Mouse (Mus musculus) spleen, adult 2 months (tissue): ENCODE results near the gene Vwa3b. TPM values are rescaled to one million over a fixed set of nuclear protein-coding genes. Genes with fewer than 3 reads are reported as not detected.

Source experiments
- DNase-seq, 2 experiments: peaks; one replicate each; pipeline versions ENCODE4 v3.0.0 to v3.0.0-alpha.2; 2012 to 2021; ENCODE audit warnings: low spot score in 2 of 2, low read depth in 1 of 2
- H3K27ac ChIP-seq: fragments of 200-500 bp; 2 replicates; pipeline ENCODE4 v1.5.1; 2012; ENCODE audit warnings: low read length, inconsistent platforms; ENCODE audit not compliant: insufficient read depth
- H3K27me3 ChIP-seq: fragments of 200-500 bp; 2 replicates; pipeline ENCODE4 v1.6.1; 2012; ENCODE audit warnings: mild to moderate bottlenecking, moderate library complexity, low read length, inconsistent platforms; ENCODE audit not compliant: control insufficient read depth, insufficient read depth
- H3K36me3 ChIP-seq: fragments of 200-500 bp; 2 replicates; pipeline ENCODE4 v1.6.1; 2012; ENCODE audit warnings: mild to moderate bottlenecking, low read length, inconsistent platforms; ENCODE audit not compliant: control insufficient read depth, insufficient read depth
- H3K4me1 ChIP-seq: fragments of 200-500 bp; 2 replicates; pipeline ENCODE4 v1.6.1; 2011; ENCODE audit warnings: inconsistent platforms; ENCODE audit not compliant: control insufficient read depth, insufficient read depth, insufficient read length
- H3K4me3 ChIP-seq: fragments of 200-500 bp; 2 replicates; pipeline ENCODE4 v1.5.1; 2011; ENCODE audit warnings: mild to moderate bottlenecking, inconsistent platforms; ENCODE audit not compliant: insufficient read depth, insufficient read length; ENCODE audit errors: extremely low read depth
- CTCF ChIP-seq: fragments of 200-500 bp; IDR thresholded peaks from 2 replicates; pipeline ENCODE4 v1.5.1; 2011; ENCODE audit warnings: mild to moderate bottlenecking, inconsistent platforms; ENCODE audit not compliant: insufficient read depth, insufficient read length, insufficient replicate concordance; ENCODE audit errors: extremely low read depth
- POLR2A ChIP-seq: fragments of 200-500 bp; IDR thresholded peaks from 2 replicates; pipeline ENCODE4 v1.6.1; 2011; ENCODE audit warnings: low read depth, low read length, inconsistent platforms
- WGBS: fragments of 180-500 bp; shearing (Covaris S2); methylation state at CpG from one replicate; pipeline ENCODE4 v1.1.7; 2018; 5-methylcytosine and 5-hydroxymethylcytosine counted together
- polyA plus RNA-seq: library from polyadenylated mRNA; depleted of rRNA; stranded (reverse); fragments of >200 nt; gene quantifications from 2 replicates; pipeline ENCODE4 v1.2.3, GENCODE M21; 2012

The Vwa3b gene
- polyA plus RNA-seq, 1 experiment = 0.21 TPM

GRCm38 (mm10) chr1:37056831-37057561 is 30.6 kb downstream of the Vwa3b start:
- H3K4me1 ChIP-seq = no peaks in the 10 kb centered on the region
- WGBS = 80% methylated on average over 6 of the region's 6 CpGs
- no peaks in the 10 kb centered on the region for H3K36me3 ChIP-seq
- H3K27ac ChIP-seq = no peak overlapping the region
- no peak for DNase-seq
- no peaks in the 10 kb centered on the region for H3K27me3 ChIP-seq
- TF ChIP-seq CTCF (no peak), POLR2A (no peak)
- no peak overlapping the region for H3K4me3 ChIP-seq

- H3K4me1 ChIP-seq = no peaks in the 10 kb centered on the region
- 84% methylated on average over 5 of the region's 5 CpGs for WGBS
- no peak overlapping the region for H3K27ac ChIP-seq
- H3K36me3 ChIP-seq = no peaks in the 10 kb centered on the region
- no peak overlapping the region for H3K4me3 ChIP-seq
- no peak for DNase-seq
- TF ChIP-seq CTCF (no peak), POLR2A (no peak)
- H3K27me3 ChIP-seq = no peaks in the 10 kb centered on the region
These were observed 34.5 kb downstream of the Vwa3b start for GRCm38 (mm10) chr1:37060856-37061255.

GRCm38 (mm10) chr1:37063053-37063452 is 36.7 kb downstream of the Vwa3b start:
- Histone ChIP-seq H3K4me3 (no peak overlapping the region), H3K4me1 (no peaks in the 10 kb centered on the region), H3K36me3 (no peaks in the 10 kb centered on the region), H3K27ac (no peak overlapping the region), H3K27me3 (no peaks in the 10 kb centered on the region)
- DNase-seq = no peak
- no peak for TF ChIP-seq POLR2A
- no peak for TF ChIP-seq CTCF
- WGBS = 87% methylated on average over 5 of the region's 5 CpGs

- DNase-seq = no peak
- H3K27me3 ChIP-seq = no peaks in the 10 kb centered on the region
- H3K36me3 ChIP-seq = no peaks in the 10 kb centered on the region
- H3K27ac ChIP-seq = no peak overlapping the region
- no peaks in the 10 kb centered on the region for H3K4me1 ChIP-seq
- 81% methylated on average over 4 of the region's 4 CpGs for WGBS
- TF ChIP-seq CTCF (no peak), POLR2A (no peak)
- no peak overlapping the region for H3K4me3 ChIP-seq
These were observed 37.4 kb downstream of the Vwa3b start for GRCm38 (mm10) chr1:37063841-37064240.

GRCm38 (mm10) chr1:37065658-37066412 is 39.4 kb downstream of the Vwa3b start:
- H3K36me3 ChIP-seq = no peaks in the 10 kb centered on the region
- H3K4me3 ChIP-seq = no peak overlapping the region
- no peak for DNase-seq
- H3K27ac ChIP-seq = no peak overlapping the region
- H3K27me3 ChIP-seq = no peaks in the 10 kb centered on the region
- 84% methylated on average over 11 of the region's 11 CpGs for WGBS
- TF ChIP-seq CTCF (no peak), POLR2A (no peak)
- no peaks in the 10 kb centered on the region for H3K4me1 ChIP-seq

GRCm38 (mm10) chr1:37075759-37076158 is 49.4 kb downstream of the Vwa3b start:
- H3K36me3 ChIP-seq = no peaks in the 10 kb centered on the region
- no peak overlapping the region for H3K27ac ChIP-seq
- no peak for DNase-seq
- H3K27me3 ChIP-seq = no peaks in the 10 kb centered on the region
- H3K4me1 ChIP-seq = no peaks in the 10 kb centered on the region
- no peak overlapping the region for H3K4me3 ChIP-seq
- TF ChIP-seq POLR2A (no peak), CTCF (no peak)
- WGBS = 93% methylated on average over 7 of the region's 7 CpGs

- no peak for TF ChIP-seq CTCF
- TF ChIP-seq POLR2A = no peak
- 86% methylated on average over 9 of the region's 9 CpGs for WGBS
These were observed 50.9 kb downstream of the Vwa3b start for GRCm38 (mm10) chr1:37077266-37077665.

More at GRCm38 (mm10) chr1:37077266-37077665, 50.9 kb downstream of the Vwa3b start:
- Histone ChIP-seq H3K27me3 (no peaks in the 10 kb centered on the region), H3K36me3 (no peaks in the 10 kb centered on the region), H3K4me1 (peaks cover 4% of the 10 kb centered on the region; the same call in 1 of the 2 replicates), H3K4me3 (no peak overlapping the region), H3K27ac (no peak overlapping the region)
- no peak for DNase-seq
